Mouse (Mus musculus) ES-Bruce4 (cell line): ENCODE measurements around the gene Notch2. TPM values are rescaled to one million over a fixed set of nuclear protein-coding genes. Genes with fewer than 3 reads are reported as not detected.

Experiments
- H3K27ac ChIP-seq: 2 replicates; pipeline ENCODE4 v1.5.1; 2012; ENCODE audit warnings: low read length, inconsistent platforms; ENCODE audit not compliant: insufficient read depth
- H3K27me3 ChIP-seq: 2 replicates; pipeline ENCODE4 v1.6.1; 2012; ENCODE audit warnings: mild to moderate bottlenecking, low read length, inconsistent platforms; ENCODE audit not compliant: control insufficient read depth, poor library complexity, insufficient read depth, severe bottlenecking
- H3K36me3 ChIP-seq: 2 replicates; pipeline ENCODE4 v1.6.1; 2012; ENCODE audit warnings: inconsistent platforms, mild to moderate bottlenecking, low read length, moderate library complexity; ENCODE audit not compliant: control insufficient read depth, poor library complexity, insufficient read depth, severe bottlenecking
- H3K4me1 ChIP-seq: one replicate; pipeline ENCODE4 v1.8.1; 2011; ENCODE audit warnings: low read length; ENCODE audit not compliant: control insufficient read depth, insufficient read depth
- H3K4me3 ChIP-seq: 2 replicates; pipeline ENCODE4 v1.5.1; 2011; ENCODE audit warnings: low read depth, mild to moderate bottlenecking, low read length
- H3K9ac ChIP-seq: 2 replicates; pipeline ENCODE4 v1.6.1; 2012; ENCODE audit warnings: low read depth, mild to moderate bottlenecking, inconsistent platforms; ENCODE audit not compliant: poor library complexity, severe bottlenecking
- H3K9me3 ChIP-seq: replicated peaks from 2 replicates; pipeline ENCODE4 v1.6.1; 2012; ENCODE audit warnings: mild to moderate bottlenecking, low read length, inconsistent platforms; ENCODE audit not compliant: control insufficient read depth, poor library complexity, insufficient read depth, severe bottlenecking
- CTCF ChIP-seq: IDR thresholded peaks from one replicate; pipeline ENCODE4 v1.8.1; 2011; ENCODE audit warnings: low read depth, low read length
- EP300 ChIP-seq: IDR thresholded peaks from 2 replicates; pipeline ENCODE4 v1.6.1; 2011; ENCODE audit warnings: low read depth, low read length; ENCODE audit not compliant: insufficient read depth
- POLR2A ChIP-seq: IDR thresholded peaks from one replicate; pipeline ENCODE4 v1.8.1; 2011; ENCODE audit warnings: low read length; ENCODE audit not compliant: insufficient read depth
- polyA plus RNA-seq: library from polyadenylated mRNA; stranded (reverse); fragments of >200 nt; gene quantifications from 2 replicates; pipeline ENCODE4 v1.2.4, GENCODE M21; 2011; ENCODE audit warnings: low read depth; ENCODE audit not compliant: missing spikeins, insufficient read depth, insufficient read length

The Notch2 gene
- polyA plus RNA-seq, 1 experiment = 23.2 TPM

- Histone ChIP-seq H3K27me3 (no peaks in the 10 kb centered on the region), H3K4me1 (no peaks in the 10 kb centered on the region), H3K36me3 (no peaks in the 10 kb centered on the region), H3K9ac (no peak overlapping the region), H3K9me3 (no peaks in the 10 kb centered on the region), H3K27ac (no peak overlapping the region), H3K4me3 (no peak overlapping the region)
- no peak for TF ChIP-seq POLR2A
- TF ChIP-seq CTCF = no peak
- no peak for TF ChIP-seq EP300
Measured at GRCm38 (mm10) chr3:98009190-98009840, 4.0 kb upstream of the Notch2 start.

GRCm38 (mm10) chr3:98013086-98013400, 284 bp upstream of the Notch2 start:
- no peak overlapping the region for H3K27ac ChIP-seq
- no peaks in the 10 kb centered on the region for H3K9me3 ChIP-seq
- peak overlapping the region; percentile 27 for H3K9ac ChIP-seq
- H3K27me3 ChIP-seq = no peaks in the 10 kb centered on the region
- H3K36me3 ChIP-seq = no peaks in the 10 kb centered on the region
- H3K4me3 ChIP-seq = peak overlapping the region; percentile 79
- no peaks in the 10 kb centered on the region for H3K4me1 ChIP-seq
- no peak for TF ChIP-seq EP300
- TF ChIP-seq CTCF = no peak
- no peak for TF ChIP-seq POLR2A

- Histone ChIP-seq H3K4me1 (no peaks in the 10 kb centered on the region), H3K9me3 (no peaks in the 10 kb centered on the region), H3K9ac (no peak overlapping the region), H3K27me3 (no peaks in the 10 kb centered on the region), H3K4me3 (no peak overlapping the region), H3K27ac (no peak overlapping the region), H3K36me3 (no peaks in the 10 kb centered on the region)
- TF ChIP-seq EP300 (no peak), POLR2A (no peak)
Measured at GRCm38 (mm10) chr3:98015205-98016171, 2.2 kb downstream of the Notch2 start.

GRCm38 (mm10) chr3:98016901-98017591, 3.7 kb downstream of the Notch2 start:
- no peak overlapping the region for H3K9ac ChIP-seq
- no peaks in the 10 kb centered on the region for H3K36me3 ChIP-seq
- no peak overlapping the region for H3K27ac ChIP-seq
- no peaks in the 10 kb centered on the region for H3K4me1 ChIP-seq
- no peaks in the 10 kb centered on the region for H3K9me3 ChIP-seq
- no peaks in the 10 kb centered on the region for H3K27me3 ChIP-seq
- TF ChIP-seq EP300 = no peak
- no peak for TF ChIP-seq POLR2A
- TF ChIP-seq CTCF = no peak
- H3K4me3 ChIP-seq = no peak overlapping the region

- no peaks in the 10 kb centered on the region; the same call in 1 of the 2 replicates for H3K27me3 ChIP-seq
- H3K27ac ChIP-seq = no peak overlapping the region
- H3K4me3 ChIP-seq = no peak overlapping the region
- no peak overlapping the region for H3K9ac ChIP-seq
- no peaks in the 10 kb centered on the region for H3K4me1 ChIP-seq
- H3K36me3 ChIP-seq = no peaks in the 10 kb centered on the region
- TF ChIP-seq EP300 = no peak
- TF ChIP-seq CTCF = no peak
- TF ChIP-seq POLR2A = no peak
- no peaks in the 10 kb centered on the region for H3K9me3 ChIP-seq
Measured at GRCm38 (mm10) chr3:98018187-98018586, 4.9 kb downstream of the Notch2 start.
